Mouse (Mus musculus): ENCODE measurements around the gene Panx1.

DNA sequence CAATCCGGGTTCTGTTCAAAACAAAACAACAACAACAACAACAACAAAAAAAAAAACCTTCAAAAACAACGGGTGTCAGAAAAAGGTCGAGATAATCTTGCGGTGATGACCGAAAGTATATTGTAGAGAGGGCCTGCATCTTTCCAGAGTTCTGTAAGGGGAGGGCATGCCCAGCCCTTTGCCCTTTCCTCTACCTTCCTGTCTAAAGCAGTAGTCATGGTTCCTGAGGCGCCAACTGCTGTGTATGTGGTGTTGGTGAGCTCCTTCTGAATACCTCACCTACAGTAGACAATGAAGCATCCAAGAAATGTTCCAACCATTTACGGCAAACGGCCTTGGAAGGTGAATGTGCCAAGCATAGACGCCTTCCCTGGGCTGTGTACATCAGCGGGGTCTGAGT lies 462 bp upstream of the Panx1 start:
- TF ChIP-seq CTCF (IDR thresholded peaks at IDR 0.05) = no peak
- no peak for TF ChIP-seq EP300 (IDR thresholded peaks at IDR 0.05)
